Mouse (Mus musculus) neutrophil, adult 5-6 weeks (primary cell): ENCODE measurements around the gene Krt75. TPM values are rescaled to one million over a fixed set of nuclear protein-coding genes. Genes with fewer than 3 reads are reported as not detected.

Experiments used
- ATAC-seq: fragments of 151-379, 151-347 bp; 2 replicates; pipeline ENCODE4 v1.8.0; 2017; ENCODE audit warnings: mild to moderate bottlenecking, moderate TSS enrichment; ENCODE audit not compliant: insufficient number of reproducible peaks, poor library complexity, low FRiP score, severe bottlenecking; ENCODE audit errors: extremely low read depth
- total RNA-seq: library from RNA; stranded (forward); fragments of 200-1000 nt; gene quantifications from 2 replicates; pipeline ENCODE4 v1.2.3, GENCODE M21; 2017

Gene Krt75
- total RNA-seq = 0.12 and 0.74 TPM in 2 replicates

DNA sequence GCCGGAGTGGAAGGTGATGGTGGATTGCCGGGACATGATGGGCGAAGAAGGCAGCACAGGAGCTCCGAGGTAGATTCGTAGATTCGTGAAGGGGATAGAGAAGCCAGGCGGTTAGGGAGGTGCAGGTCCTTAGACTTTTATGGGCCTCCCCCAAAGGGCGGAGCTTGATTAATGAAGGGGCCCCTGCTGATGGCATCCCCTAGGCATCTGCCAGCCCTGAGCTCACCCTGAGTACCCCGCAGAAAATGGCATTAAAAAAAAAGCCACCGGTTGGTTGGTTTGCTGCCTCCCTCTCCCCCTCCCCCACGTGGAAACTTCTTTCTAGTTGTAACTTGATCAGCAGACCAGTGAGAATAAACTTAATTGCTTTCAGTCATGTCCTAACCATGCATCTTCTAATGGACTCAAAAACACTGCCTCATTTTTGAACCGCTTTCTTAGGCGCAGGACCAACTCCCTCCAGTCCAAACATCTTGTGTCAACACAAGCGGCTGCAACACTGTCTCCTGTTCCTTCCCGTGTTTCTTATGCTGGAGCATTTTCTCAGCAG is at the start of gene Krt75:
Gene Krt75 (minus strand): TSS at position 109 of the 550 bp plus-strand sequence.
- ATAC-seq = no peak

DNA sequence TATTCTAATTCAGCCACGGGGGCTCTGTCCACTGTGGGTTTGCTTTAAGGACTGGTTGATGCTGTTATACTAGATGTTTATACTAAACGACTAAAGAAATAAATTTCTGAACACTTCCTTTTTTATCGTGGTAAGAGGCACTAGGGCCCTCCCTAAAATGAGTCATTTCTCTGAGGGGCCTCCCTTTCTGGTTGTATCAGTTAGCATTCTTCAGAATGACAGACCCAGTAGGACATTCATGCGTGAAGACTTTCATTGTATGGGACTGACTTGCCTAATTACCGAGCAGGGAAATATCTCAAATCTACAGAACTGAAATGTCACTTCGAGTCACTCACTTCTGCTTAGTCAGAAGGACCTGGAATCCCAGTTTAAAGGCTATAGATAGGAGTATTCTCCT is 25.4 kb upstream of the Krt75 start:
- ATAC-seq = no peak

DNA sequence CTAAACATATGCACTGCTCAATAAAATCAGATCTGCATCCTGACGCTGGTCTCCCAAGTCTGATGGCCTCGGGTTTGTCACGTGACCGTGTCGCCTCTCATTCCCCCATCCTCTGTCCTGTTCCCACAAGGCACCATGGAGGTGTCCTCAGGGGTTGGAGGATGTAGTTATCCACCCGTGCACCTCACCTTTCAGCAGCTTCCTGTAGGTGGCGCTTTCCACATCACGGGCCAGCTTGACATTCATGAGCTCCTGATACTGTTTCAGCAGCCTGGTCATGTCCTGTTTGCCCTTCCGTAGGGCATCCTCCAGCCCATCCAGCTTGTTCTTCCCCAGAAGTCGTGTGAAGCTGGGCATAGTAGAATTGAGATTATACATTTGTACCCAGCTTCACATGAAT is 14.5 kb upstream of the Krt75 start:
- no peak for ATAC-seq

DNA sequence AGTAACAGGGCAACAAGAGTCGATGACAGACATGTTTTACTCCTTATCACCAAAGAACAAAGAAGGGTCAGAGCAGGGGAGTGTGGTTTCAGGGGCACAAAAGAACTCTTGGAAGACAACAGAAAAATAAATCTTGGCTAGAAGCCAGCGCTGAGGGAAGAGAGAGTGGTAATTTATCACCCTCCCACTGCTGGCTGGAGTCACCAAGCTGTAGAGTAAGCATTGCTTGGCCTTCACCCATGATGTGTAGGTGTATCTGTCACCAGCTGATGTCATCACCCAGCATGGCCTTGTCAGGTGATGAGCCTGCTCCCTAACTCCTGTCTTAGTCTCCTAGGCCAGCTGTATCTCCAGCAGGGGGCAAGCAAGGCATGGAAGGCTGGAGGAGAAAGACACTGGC is 10.8 kb upstream of the Krt75 start:
- no peak for ATAC-seq

DNA sequence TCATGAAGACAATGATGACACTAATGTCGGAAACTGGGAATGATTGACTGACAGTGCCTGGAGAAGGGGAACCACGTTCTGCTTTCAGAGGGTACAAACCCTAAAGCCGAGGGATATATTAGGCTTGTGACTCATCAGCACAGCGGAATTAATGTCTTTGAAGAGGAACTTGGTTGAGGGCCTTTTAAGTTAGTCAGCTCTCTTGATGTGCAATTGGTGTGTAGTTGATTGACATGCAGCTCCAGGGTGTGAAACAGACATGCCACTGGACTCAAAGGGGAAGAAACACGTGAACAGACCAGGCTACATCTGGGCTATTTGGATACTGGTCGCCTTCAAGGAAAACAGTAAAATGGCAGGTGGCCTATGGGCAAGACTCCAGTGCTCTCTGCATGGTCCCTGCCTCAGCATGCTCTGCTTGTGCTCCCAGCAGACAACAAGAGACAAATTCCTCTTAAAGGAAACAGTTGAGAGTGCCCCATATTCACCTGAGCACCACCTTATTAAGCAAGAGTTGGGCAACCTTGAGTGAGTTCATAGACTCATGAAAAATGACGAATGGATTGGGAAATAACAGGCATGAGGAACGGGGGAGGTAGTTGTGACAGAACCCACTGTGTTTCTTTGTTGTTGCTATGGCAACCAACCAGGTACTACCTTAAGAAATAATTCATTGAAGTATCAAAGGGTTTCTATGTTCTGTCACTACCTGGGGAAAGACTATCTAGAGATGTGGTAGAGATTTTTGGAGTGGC is 9.7 kb upstream of the Krt75 start:
- no peak for ATAC-seq

DNA sequence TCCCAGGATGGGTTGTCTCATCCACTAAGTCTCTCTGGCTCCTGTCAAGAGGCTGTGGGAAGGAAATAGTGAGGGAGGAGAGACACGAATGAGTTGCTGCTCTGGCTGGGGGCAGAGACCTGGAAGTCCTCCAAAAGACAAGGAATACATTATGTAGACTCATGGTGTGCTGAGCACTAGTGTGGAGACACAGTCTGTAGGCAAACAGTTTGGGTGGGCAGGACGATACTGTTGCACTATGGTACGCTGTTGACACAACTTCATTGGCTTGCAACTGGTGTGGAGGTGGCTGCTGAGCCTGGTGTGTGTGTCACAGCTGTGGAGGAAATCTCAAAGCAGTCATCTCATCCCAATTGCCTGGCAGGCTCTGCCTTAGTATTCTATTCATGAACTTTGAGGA is 8.0 kb upstream of the Krt75 start:
- ATAC-seq = no peak

DNA sequence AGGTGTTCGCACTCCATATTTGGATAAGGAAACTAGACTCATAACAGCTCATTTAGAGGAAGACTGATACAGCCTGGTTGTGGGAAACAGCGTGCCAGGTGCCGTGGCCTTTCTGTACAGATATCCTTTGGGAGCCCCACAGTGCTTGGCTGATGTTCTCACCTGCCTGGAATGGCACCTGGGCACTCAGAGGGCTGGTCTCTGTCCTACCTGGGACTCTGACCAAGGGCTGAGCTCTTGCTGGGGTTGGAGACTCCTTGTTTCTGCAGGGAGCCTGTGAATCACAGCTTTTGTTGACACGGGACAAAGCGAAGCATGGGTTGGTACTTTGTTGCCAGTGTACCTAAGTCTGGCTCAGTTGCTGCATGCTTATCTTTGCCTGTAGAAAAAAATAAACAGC is 1.8 kb upstream of the Krt75 start:
- ATAC-seq = no peak

DNA sequence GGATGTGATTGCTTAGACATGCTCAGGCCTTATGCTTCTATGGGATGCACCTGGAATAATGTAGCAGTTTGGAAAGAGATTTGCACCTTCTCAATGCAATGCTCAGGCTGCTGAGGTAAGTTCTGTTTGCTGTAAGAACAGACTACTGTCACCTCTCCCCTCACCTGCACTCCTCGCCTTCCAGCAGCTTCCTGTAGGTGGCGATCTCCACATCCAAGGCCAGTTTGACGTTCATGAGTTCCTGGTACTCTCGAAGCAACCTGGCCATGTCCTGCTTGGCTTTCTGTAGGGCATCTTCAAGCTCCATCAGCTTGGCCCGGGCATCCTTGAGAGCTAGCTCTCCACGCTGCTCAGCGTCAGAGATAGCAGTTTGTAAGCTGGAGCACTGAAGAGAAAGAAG is 5.9 kb downstream of the Krt75 start:
- ATAC-seq = no peak

DNA sequence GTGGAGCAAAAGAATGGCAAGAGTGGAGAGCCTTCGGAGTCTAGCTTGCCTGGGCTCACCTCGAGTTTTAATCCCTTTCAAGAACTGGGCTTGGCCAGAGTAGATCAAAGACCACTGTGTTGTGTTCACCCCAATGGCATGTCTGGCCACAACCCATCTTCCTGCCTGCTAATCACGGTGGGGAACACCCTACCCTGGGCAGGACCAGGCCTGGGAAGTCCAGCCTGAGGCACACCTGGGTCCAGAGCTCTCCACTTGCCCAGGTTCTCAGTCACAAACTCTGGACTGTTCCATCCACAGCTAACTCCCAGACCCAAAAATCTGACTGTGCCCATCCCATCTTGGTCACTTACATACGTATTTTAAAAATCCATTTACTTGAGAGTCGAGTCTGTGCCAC is 10.9 kb downstream of the Krt75 start, which contains the start of gene Krt90:
Gene Krt90 (minus strand): TSS at position 101 of the 400 bp plus-strand sequence.
- no peak for ATAC-seq

DNA sequence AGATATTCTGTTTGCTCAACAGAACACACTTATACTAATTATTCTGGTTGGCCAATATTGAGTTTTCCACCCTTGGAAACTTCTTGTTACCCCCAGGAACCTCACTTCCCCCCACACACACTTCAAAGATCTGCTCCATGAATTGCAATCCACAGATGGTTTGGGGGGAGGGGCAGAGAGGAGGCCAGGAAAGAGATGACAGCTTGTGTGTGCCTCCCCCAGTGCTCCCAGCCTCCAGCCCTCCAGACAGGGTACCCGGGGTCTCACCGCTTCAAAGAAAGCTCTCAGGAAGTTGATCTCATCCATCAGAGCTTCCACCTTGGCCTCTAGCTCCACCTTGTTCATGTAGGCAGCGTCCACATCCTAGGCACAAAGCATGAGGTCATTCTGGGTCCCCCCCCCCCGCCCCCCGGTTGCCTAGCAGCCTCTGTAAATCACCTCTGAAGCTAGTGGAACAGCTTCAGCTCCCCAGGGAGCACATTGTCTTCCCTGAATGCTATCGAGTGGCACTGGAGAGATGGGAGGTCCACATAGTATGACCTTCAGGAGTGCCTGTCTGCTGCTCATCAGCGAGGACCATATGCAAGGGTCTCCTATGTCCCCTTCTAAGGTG is 15.6 kb downstream of the Krt75 start:
- no peak for ATAC-seq

DNA sequence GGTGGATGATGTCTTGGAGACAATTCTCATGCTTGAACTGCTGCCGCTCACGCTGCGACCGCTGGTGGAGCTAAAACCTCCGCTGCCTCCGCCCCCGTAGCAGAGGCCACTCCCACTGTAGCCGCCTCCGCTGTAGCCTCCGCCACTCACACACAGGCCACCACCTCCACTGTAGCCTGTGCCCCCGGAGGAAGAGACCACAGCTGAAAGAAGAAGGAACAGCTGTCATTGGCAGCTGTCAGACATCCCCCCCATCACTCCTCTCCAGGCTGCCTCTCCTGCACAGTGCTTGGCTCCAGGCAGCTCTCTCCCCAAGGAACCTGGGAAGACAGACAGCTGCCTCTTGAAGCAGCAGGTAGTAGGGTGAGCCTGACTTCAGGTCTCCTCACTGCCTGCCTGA is 20.5 kb downstream of the Krt75 start:
- ATAC-seq = no peak

DNA sequence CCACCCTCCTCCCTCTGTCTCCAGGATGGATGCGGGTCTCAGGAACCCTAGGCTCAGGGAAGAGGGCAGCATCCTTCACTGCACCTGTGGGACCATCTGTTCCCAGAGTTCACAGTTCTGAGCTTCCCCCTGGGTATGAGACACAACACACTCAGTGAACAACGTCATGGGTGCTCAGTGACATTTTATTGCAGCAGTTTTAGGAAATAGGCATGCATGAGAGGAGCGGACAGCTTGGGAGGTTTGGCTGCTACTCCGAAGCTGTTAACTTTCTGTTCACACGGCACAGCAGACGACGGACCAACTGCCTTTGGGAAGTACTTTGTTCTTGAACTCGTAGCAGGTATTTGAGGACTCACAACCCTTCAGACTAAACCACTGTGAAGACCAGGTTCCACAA is 21.5 kb downstream of the Krt75 start:
- ATAC-seq = no peak

DNA sequence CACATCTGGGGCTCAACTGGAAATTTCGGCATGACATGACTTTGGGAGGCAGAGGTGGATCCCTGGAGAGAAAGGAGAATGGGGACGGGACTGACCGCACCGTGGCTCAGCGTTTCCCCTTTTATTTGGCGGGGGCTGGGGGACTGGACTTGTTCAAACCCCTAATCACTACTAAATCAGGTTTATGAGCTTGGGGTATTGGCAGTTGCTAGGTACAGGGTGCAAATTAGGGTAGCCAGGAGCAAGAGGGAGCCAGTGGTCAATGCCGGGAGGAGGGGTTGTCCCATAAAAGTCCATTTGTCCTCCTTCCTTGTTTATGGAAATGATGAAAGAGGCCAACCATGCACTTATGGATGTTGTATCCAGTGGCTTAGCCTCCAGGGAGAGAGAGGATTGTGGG is 23.1 kb downstream of the Krt75 start, which contains the start of gene Krt82:
Gene Krt82 (minus strand): TSS at position 101 of the 400 bp plus-strand sequence.
- no peak for ATAC-seq

DNA sequence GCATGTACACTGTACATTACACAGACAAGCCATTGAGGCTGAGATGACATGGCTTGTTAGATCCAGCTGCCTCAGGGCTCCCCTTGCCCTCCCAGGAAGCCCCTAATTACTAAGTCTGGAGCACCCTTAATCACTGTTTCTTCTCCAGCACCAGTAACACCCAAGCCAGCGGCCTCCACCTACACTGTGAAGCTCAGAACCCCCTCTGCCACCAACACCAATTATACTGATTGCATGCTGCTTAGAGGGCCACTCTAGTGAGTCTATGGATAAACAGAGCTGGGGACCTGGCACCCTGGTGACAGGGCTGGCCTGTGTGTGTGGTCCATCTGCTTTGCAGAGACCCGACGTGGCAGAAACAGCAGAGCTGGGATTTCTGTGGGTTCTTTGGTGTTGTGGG is 29.2 kb downstream of the Krt75 start:
- no peak for ATAC-seq

DNA sequence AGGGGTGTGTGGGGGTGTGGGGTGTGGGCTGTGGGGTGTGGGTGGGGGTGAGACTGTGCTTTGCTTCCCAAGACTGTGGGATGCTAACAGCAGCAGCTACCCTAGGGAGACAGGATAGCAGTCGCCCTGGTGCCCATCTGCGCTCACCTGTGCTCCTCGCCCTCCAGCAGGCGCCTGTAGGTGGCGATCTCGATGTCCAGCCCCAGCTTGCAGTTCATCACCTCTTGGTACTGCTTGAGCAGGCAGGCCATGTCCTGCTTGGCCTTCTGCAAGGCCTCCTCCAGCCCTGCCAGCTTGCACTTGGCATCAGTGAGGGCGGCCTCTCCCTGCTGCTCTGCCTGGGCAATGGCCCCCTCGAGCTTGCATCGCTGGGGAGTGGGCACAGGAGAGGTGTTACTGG is 31.2 kb downstream of the Krt75 start:
- no peak for ATAC-seq

DNA sequence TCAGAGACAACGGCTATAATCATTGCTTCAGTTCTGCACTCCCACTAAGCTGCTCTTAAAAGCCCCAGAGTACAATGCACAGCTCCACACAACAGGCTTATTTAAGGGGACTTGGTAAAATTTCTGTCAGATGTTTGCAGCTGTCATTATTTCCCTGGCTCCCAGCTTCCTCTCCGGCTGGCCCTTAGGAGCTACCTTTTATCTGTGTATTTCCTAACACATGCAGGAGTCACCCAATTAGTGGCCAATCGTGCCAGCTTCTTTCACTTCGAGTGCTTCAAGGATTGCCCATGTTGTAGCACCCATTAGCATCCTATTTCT is 35.2 kb downstream of the Krt75 start:
- ATAC-seq = no peak

DNA sequence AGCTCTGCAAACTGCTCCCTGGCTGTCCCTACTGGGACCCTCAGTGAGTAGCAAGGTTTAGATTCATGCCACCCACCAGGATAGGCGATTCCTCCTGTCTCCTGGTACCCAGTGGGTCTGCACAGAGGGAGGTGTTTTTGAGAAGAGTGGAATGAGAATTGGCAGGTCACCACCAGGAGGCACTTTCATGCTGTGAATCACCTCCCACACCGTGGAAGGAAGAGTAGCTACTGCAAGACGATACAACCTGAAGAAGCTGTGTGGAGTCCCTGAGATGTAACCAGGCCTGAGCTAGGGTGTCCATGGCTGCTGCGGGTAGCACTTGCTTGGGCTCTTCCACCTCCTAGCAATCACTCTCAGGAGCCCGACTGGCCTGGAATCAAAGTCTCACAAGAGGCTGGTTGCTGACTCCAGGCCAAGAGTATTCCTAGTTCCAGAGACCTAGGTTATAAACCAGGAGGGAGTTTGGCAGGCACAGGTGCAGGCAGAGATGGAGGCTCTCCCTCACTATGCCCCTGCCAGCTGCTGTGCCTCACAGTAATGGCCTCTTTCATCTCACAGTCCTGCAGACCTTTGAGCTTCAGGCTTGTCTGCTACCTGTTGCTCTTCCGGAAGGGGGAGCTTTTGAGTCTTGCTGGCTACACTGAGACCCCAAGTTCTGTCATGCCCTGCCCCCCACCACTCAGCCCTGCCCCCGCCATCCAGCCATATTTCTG is 35.7 kb downstream of the Krt75 start:
- ATAC-seq = no peak

DNA sequence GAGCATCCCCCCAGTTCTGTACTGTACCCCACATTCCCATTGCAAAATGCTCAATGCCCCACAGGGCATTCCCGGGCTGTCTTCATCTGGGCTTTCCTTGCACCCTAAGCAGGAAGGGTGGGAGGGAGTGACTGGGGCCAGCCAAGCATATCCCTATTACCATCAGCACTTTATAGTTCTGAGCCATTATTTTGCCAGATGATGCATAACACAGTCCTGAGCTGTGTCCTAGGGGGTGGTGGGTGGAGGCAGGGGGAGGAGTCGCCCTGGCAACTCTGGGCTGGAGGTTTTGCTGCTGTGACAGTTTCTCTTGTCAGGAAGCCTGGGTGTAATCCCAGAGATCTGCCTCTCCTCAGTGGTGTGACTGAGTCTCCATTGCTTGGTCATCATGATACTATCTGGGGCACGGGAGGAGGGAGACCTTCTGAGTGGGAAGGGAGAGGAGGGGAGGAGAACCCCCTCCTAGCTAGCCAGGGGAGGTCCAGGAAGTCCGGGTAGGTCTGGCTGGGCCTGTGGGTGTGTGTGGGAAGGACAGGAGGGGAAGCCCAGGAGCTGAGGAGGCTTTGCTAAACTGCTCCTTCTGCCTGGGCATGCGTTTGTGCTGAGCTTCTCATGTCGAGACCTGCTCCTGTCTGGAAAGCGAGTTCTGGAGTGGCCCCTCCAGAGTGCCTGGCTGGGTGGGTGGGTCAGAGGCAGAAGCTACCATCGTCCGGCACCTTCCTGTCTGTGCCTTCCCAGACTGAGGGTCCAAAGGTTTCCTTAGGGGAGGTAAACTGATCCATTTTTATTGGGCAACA is 37.5 kb downstream of the Krt75 start:
- ATAC-seq = no peak

DNA sequence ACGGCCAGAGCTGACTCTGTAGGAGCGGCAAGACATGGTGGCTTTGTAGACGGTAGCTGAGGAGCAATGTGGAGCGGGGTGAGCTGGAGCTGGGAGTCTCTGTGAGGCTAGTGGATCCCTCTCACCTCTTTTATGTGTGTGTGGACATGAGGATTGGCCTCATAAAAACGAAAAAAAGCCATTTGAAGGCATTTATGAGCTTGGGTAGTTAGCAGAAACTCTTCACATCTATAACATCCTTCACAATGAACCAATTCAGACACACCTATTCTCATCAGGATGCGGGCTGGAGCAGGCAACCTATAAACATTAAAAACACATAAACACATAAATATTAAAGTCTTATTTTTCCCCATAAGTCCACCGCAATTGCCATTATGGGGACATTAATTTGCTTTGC is 41.0 kb downstream of the Krt75 start, which contains the start of gene Krt84:
Gene Krt84 (minus strand): TSS at position 101 of the 400 bp plus-strand sequence.
- no peak for ATAC-seq
